Comparison of ENCODE assay signal across 25 mouse cellular contexts in the genomic region with DNA sequence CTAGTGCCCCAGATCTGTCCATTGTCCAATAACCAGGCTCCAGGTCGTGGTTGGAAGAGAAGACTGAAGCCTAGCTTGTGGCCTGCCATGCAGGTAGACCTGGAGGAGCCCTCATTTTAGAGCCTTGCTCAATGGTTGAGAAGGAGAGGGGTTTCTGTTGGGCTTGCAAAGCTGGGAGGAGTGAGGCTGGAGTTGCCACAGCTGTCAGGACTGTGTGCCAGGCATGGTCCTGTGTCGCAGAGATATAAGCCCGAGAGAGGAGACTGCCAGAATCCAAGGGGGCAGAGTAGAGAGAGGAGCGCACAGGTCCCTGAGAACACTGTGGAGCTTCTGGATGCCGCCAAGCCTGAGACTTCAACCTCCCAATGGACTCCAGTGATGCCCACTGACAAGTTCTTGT. TPM values are rescaled to one million over a fixed set of nuclear protein-coding genes. Genes with fewer than 3 reads are reported as not detected.
DNase-seq lines count a peak whose midpoint lies in the region; ATAC-seq and TF ChIP-seq lines count a peak whose summit lies in the region.
"Had no signal": no experiment of that assay in that cellular context is flagged by ENCODE, and none has a peak within 500 bp of the region (broad histone marks: within the 10 kb centered on the region; RNA-seq: fewer than 3 reads in every experiment).

No protein-coding gene starts in this region.

- peaks cover 8% of the 10 kb centered on the region; the same call in 1 of the 2 replicates for H3K27me3 ChIP-seq in hindbrain, embryonic 10.5 days (ENCODE audit: insufficient read depth, poor library complexity, severe bottlenecking)
- 0 out of 2 replicates have a peak, but pooled peaks cover 4% of the 10 kb centered on the region for H3K27me3 ChIP-seq in hindbrain, embryonic 12.5 days
- H3K27me3 ChIP-seq in lung, postnatal 0 days (replicated peaks; ENCODE audit: insufficient read depth, low read length) = no peaks in the 10 kb centered on the region
- H3K27me3 ChIP-seq in small intestine, adult 2 months (ENCODE audit: control insufficient read depth, insufficient read depth, low read length) = no peaks in the 10 kb centered on the region
- H3K27me3 ChIP-seq: embryonic facial prominence, embryonic 15.5 days; kidney, embryonic 15.5 days; limb, embryonic 15.5 days had no signal

- no peak for ATAC-seq in hindbrain, embryonic 12.5 days (ENCODE audit: low FRiP score)
- no peak for ATAC-seq in lung, postnatal 0 days
- ATAC-seq: forebrain, embryonic 14.5 days had no signal

- no peak for TF ChIP-seq CTCF in lung, postnatal 0 days (IDR thresholded peaks at IDR 0.05)
- TF ChIP-seq CTCF in bone marrow macrophage, adult 2 months (IDR thresholded peaks at IDR 0.05; ENCODE audit: low read depth, low read length) = no peak
- TF ChIP-seq CTCF in small intestine, adult 2 months (IDR thresholded peaks at IDR 0.05; ENCODE audit: extremely low read depth, insufficient read length, insufficient replicate concordance, low read depth, low read length) = no peak

- WGBS in hindbrain, embryonic 10.5 days = 89% methylated on average over 5 of the region's 5 CpGs
- 88% methylated on average over 5 of the region's 5 CpGs for WGBS in hindbrain, embryonic 12.5 days
- 62% methylated on average over 5 of the region's 5 CpGs for WGBS in lung, postnatal 0 days
- 90% methylated on average over 5 of the region's 5 CpGs for WGBS in small intestine, adult 2 months

- H3K27ac ChIP-seq in hindbrain, embryonic 10.5 days = 0 out of 2 replicates have a peak overlapping the region, but pooled peaks have one; percentile 73
- no peak overlapping the region for H3K27ac ChIP-seq in hindbrain, embryonic 12.5 days
- H3K27ac ChIP-seq in lung, postnatal 0 days (ENCODE audit: low read length) = no peak overlapping the region
- peak overlapping the region; percentile 99 for H3K27ac ChIP-seq in bone marrow macrophage, adult 2 months (ENCODE audit: insufficient read depth, low read depth, low read length)
- peak overlapping the region; percentile 18; the same call in 1 of the 2 replicates for H3K27ac ChIP-seq in small intestine, adult 2 months (ENCODE audit: insufficient read depth, low read depth, low read length)
- H3K27ac ChIP-seq: embryonic facial prominence, embryonic 15.5 days; heart, embryonic 10.5 days; hindbrain, embryonic 15.5 days; kidney, embryonic 15.5 days; limb, embryonic 15.5 days; liver, embryonic 14.5 days; midbrain, embryonic 12.5 days had no signal

- H3K4me1 ChIP-seq in hindbrain, embryonic 10.5 days (replicated peaks) = peaks cover 49% of the 10 kb centered on the region
- peaks cover 6% of the 10 kb centered on the region for H3K4me1 ChIP-seq in hindbrain, embryonic 12.5 days
- H3K4me1 ChIP-seq in lung, postnatal 0 days (ENCODE audit: insufficient read depth, low read depth, low read length) = 0 out of 2 replicates have a peak, but pooled peaks cover 5% of the 10 kb centered on the region
- peaks cover 58% of the 10 kb centered on the region for H3K4me1 ChIP-seq in bone marrow macrophage, adult 2 months (ENCODE audit: control insufficient read depth, insufficient read depth, low read length)
- no peaks in the 10 kb centered on the region for H3K4me1 ChIP-seq in small intestine, adult 2 months (ENCODE audit: control insufficient read depth, insufficient read depth, insufficient read length, low read length)
- H3K4me1 ChIP-seq: midbrain, embryonic 12.5 days had no signal

- H3K36me3 ChIP-seq in hindbrain, embryonic 10.5 days = no peaks in the 10 kb centered on the region
- no peaks in the 10 kb centered on the region for H3K36me3 ChIP-seq in hindbrain, embryonic 12.5 days
- H3K36me3 ChIP-seq in lung, postnatal 0 days (ENCODE audit: insufficient read depth, low read length) = no peaks in the 10 kb centered on the region
- no peaks in the 10 kb centered on the region for H3K36me3 ChIP-seq in small intestine, adult 2 months (ENCODE audit: control insufficient read depth, insufficient read depth, low read length)
- H3K36me3 ChIP-seq: embryonic facial prominence, embryonic 15.5 days; G1E; heart, embryonic 10.5 days; hindbrain, embryonic 15.5 days; kidney, embryonic 15.5 days; limb, embryonic 15.5 days; midbrain, embryonic 12.5 days had no signal

- no peaks in the 10 kb centered on the region for H3K9me3 ChIP-seq in hindbrain, embryonic 10.5 days
- no peaks in the 10 kb centered on the region for H3K9me3 ChIP-seq in hindbrain, embryonic 12.5 days (replicated peaks)
- no peaks in the 10 kb centered on the region for H3K9me3 ChIP-seq in lung, postnatal 0 days (ENCODE audit: low read length)
- H3K9me3 ChIP-seq: embryonic facial prominence, embryonic 15.5 days; G1E; heart, embryonic 10.5 days; hindbrain, embryonic 15.5 days; kidney, embryonic 15.5 days; limb, embryonic 15.5 days; midbrain, embryonic 12.5 days had no signal

- H3K9ac ChIP-seq in hindbrain, embryonic 12.5 days = no peak overlapping the region
- H3K9ac ChIP-seq in lung, postnatal 0 days (replicated peaks; ENCODE audit: low read depth) = no peak overlapping the region
- H3K9ac ChIP-seq: embryonic facial prominence, embryonic 15.5 days; hindbrain, embryonic 15.5 days; kidney, embryonic 15.5 days; limb, embryonic 15.5 days; liver, embryonic 14.5 days; midbrain, embryonic 12.5 days had no signal

- no peak overlapping the region for H3K4me3 ChIP-seq in hindbrain, embryonic 10.5 days
- no peak overlapping the region for H3K4me3 ChIP-seq in hindbrain, embryonic 12.5 days
- H3K4me3 ChIP-seq in lung, postnatal 0 days (ENCODE audit: low read depth, low read length) = no peak overlapping the region
- no peak overlapping the region for H3K4me3 ChIP-seq in bone marrow macrophage, adult 2 months (ENCODE audit: insufficient read depth, low read length)
- no peak overlapping the region for H3K4me3 ChIP-seq in small intestine, adult 2 months (ENCODE audit: low read depth, low read length)
- H3K4me3 ChIP-seq: embryonic facial prominence, embryonic 15.5 days; heart, embryonic 10.5 days; hindbrain, embryonic 15.5 days; kidney, embryonic 15.5 days; limb, embryonic 15.5 days; midbrain, embryonic 12.5 days had no signal

- TF ChIP-seq EP300 in lung, postnatal 0 days (IDR thresholded peaks at IDR 0.05) = no peak

- DNase-seq in hindbrain, embryonic 10.5 days (ENCODE audit: low spot score) = no peak
- DNase-seq in lung, postnatal 36 days = peak; percentile 40
- no peak for DNase-seq in lung, postnatal 0 days (ENCODE audit: low spot score)
- no peak for DNase-seq in embryo, embryonic 11 days
- DNase-seq: adrenal gland, adult 8-10 months; cerebellum, adult 18-20 months; gastrocnemius, postnatal 14 days; heart, postnatal 36 days; kidney, adult 18-20 months; kidney, postnatal 25 days; left cerebral cortex, postnatal 4 days; lung, postnatal 10 days; thymus, postnatal 4 days had no signal

- no peak for TF ChIP-seq POLR2A in bone marrow macrophage, adult 2 months (IDR thresholded peaks at IDR 0.05; ENCODE audit: borderline replicate concordance, low read depth, low read length)
- no peak for TF ChIP-seq POLR2A in small intestine, adult 2 months (IDR thresholded peaks at IDR 0.05; ENCODE audit: low read depth, low read length)

- H3K4me2 ChIP-seq in hindbrain, embryonic 12.5 days (replicated peaks) = no peak overlapping the region
- H3K4me2 ChIP-seq in lung, postnatal 0 days (replicated peaks; ENCODE audit: low read depth, low read length) = no peak overlapping the region
- H3K4me2 ChIP-seq: embryonic facial prominence, embryonic 15.5 days; hindbrain, embryonic 15.5 days; kidney, embryonic 15.5 days; limb, embryonic 15.5 days; midbrain, embryonic 12.5 days had no signal

RNA-seq across cellular contexts. Expression of a gene that starts 12.8 kb away (rescaled TPM):
- polyA plus RNA-seq in hindbrain, embryonic 10.5 days (2016; fragmentation: Nextera tagmentation; extraction: Ambion mirVana) = 6.7 and 8.2 TPM in 2 replicates
- 9.1 and 9.6 TPM in 2 replicates for polyA plus RNA-seq in hindbrain, embryonic 12.5 days (2016; fragmentation: Nextera tagmentation; extraction: Ambion mirVana)
- polyA plus RNA-seq in lung, postnatal 0 days (2015; fragmentation: Nextera tagmentation; extraction: Ambion mirVana) = 5.8 and 7.0 TPM in 2 replicates
- 0.36 and 0.52 TPM in 2 replicates for polyA plus RNA-seq in bone marrow macrophage, adult 2 months (2012; ENCODE audit: insufficient read depth, insufficient read length, missing spikeins)
- polyA plus RNA-seq in small intestine, adult 2 months (2012; rRNA removed) = 6.8 and 8.0 TPM in 2 replicates

RNA-seq across cellular contexts. Expression of a gene that starts 29.7 kb away (rescaled TPM):
- polyA plus RNA-seq in hindbrain, embryonic 10.5 days (2016; fragmentation: Nextera tagmentation; extraction: Ambion mirVana) = 2.3 and 3.3 TPM in 2 replicates
- polyA plus RNA-seq in hindbrain, embryonic 12.5 days (2016; fragmentation: Nextera tagmentation; extraction: Ambion mirVana) = 2.8 and 3.1 TPM in 2 replicates
- 9.9 and 11.2 TPM in 2 replicates for polyA plus RNA-seq in lung, postnatal 0 days (2015; fragmentation: Nextera tagmentation; extraction: Ambion mirVana)
- polyA plus RNA-seq in bone marrow macrophage, adult 2 months (2012; ENCODE audit: insufficient read depth, insufficient read length, missing spikeins) = 387 and 402 TPM in 2 replicates
- 19.4 and 27.8 TPM in 2 replicates for polyA plus RNA-seq in small intestine, adult 2 months (2012; rRNA removed)

Comparison
In these comparisons a context has a peak if more than half of its experiments do, and no peak if none do; other contexts are left out.
1. H3K27ac ChIP-seq: peak in hindbrain, embryonic 10.5 days (single experiment), bone marrow macrophage, adult 2 months (single experiment) and small intestine, adult 2 months (single experiment); none in hindbrain, embryonic 12.5 days (single experiment) and lung, postnatal 0 days (single experiment).
2. RNA of a gene that starts 29.7 kb away (polyA plus RNA-seq): 387 to 402 TPM in bone marrow macrophage, adult 2 months; 19.4 to 27.8 TPM in small intestine, adult 2 months, 9.9 to 11.2 TPM in lung, postnatal 0 days, 2.3 to 3.3 TPM in hindbrain, embryonic 10.5 days and 2.8 to 3.1 TPM in hindbrain, embryonic 12.5 days; every median in the first group is over 10 times any median in the second.